Mouse (Mus musculus) kidney, adult 8-10 months (tissue): ENCODE results near the gene Cyp2c68.
"Not testable (repeated sequence)": the region's sequence is repeated elsewhere in the genome, so short reads cannot be mapped to it uniquely, and the experiment has no call there.

Source experiments
- DNase-seq, 2 experiments: peaks; one replicate each; pipeline ENCODE4 v3.0.0; 2022

The Cyp2c68 gene

GRCm38 (mm10) chr19:39740920-39741319 is at the start of gene Cyp2c68:
Gene Cyp2c68, minus strand, starts transcription at chr19:39741054.
- DNase-seq: no peak

- DNase-seq: peak; percentile 1 to 59
These were observed 44.6 kb upstream of the Cyp2c68 start for GRCm38 (mm10) chr19:39785458-39785857.

- no peak for DNase-seq
These were observed 4.5 kb upstream of the Cyp2c68 start for GRCm38 (mm10) chr19:39745357-39745756.

- not testable (repeated sequence) for DNase-seq
These were observed 3.5 kb upstream of the Cyp2c68 start for GRCm38 (mm10) chr19:39744361-39744760.

- DNase-seq: peak in 1 of 2 experiments; percentile 53
These were observed 29.7 kb downstream of the Cyp2c68 start for GRCm38 (mm10) chr19:39711116-39711515.

GRCm38 (mm10) chr19:39665650-39666049 is 75.2 kb downstream of the Cyp2c68 start:
- DNase-seq: peak in 1 of 2 experiments; percentile 4

GRCm38 (mm10) chr19:39652381-39652780 is 88.5 kb downstream of the Cyp2c68 start:
- DNase-seq: no peak

- no peak for DNase-seq
These were observed 91.9 kb downstream of the Cyp2c68 start, which contains the start of gene Cyp2c67 for GRCm38 (mm10) chr19:39648938-39649337. Gene Cyp2c67, minus strand, starts transcription at chr19:39649051.

GRCm38 (mm10) chr19:39647519-39647918 is 93.3 kb downstream of the Cyp2c68 start:
- DNase-seq: no peak

GRCm38 (mm10) chr19:39644551-39644950 is 96.3 kb downstream of the Cyp2c68 start:
- DNase-seq: not testable (repeated sequence)
